Mouse (Mus musculus) hematopoietic stem cell, adult 5-6 weeks (primary cell): Measurements from ENCODE around the gene Slc25a19. TPM values are rescaled to one million over a fixed set of nuclear protein-coding genes. Genes with fewer than 3 reads are reported as not detected.

Experiments
- ATAC-seq, 2 experiments: fragments of 125-278 bp in 1 of 2; replicated peaks in 1 of 2; 2 replicates each; pipeline ENCODE4 v1.8.0; 2016 to 2017; ENCODE audit warnings: inconsistent platforms in 2 of 2, mild to moderate bottlenecking in 2 of 2, moderate number of reproducible peaks in 2 of 2, low read depth in 1 of 2, moderate TSS enrichment in 1 of 2; ENCODE audit not compliant: low FRiP score in 2 of 2, poor library complexity in 2 of 2, severe bottlenecking in 2 of 2, insufficient read depth in 1 of 2, low TSS enrichment in 1 of 2
- total RNA-seq: library from RNA; stranded (forward); fragments of 172-1452, 232-1000 nt; gene quantifications from 2 replicates; pipeline ENCODE4 v1.2.3, GENCODE M21; 2017

Gene Slc25a19
- total RNA-seq, 1 experiment from 2014 or later, result 33.8 TPM

GRCm38 (mm10) chr11:115584376-115585073 lies 43.6 kb downstream of the Slc25a19 start:
- ATAC-seq, result no peak

GRCm38 (mm10) chr11:115582913-115583606 lies 45.0 kb downstream of the Slc25a19 start:
- ATAC-seq, result no peak

DNA sequence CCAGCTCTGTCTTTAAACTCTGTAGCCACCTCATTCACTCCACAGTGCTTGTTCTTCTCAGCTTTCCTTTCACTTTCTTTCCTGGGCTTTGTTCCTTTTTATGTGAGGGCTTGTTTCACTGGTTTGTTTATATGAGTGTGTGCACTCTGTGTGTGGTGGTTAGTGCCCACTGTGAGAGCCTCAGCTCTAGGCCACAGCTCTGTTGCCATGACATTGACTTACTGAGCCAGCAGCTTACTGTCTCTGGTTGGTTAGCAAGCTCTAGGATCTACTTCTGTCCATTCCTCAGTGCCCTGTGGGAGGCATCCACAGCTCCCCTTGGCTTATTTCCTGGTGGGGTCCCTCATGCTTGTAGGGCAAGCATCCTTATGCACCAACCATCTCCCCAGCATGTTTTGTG lies 49.0 kb downstream of the Slc25a19 start:
- ATAC-seq, result no peak

DNA sequence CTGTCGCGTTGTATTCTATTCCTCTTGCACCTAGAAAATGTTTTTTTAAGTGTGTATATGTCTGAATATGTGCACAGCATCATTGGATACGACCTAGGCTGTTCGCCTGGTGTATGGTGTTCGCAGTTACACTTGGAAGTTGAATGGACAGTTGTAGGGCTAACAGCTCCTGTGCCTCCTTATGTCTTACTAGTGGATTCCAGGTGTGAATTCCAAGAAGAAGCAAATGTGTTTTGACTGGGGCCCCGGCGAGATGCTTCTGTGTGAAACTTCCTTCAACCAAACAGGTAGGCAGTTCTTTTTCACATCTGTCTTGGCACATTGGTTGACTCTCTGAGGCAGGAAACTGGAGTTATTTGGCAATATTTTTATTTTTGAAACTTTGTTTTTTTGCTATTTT lies 63.1 kb downstream of the Slc25a19 start:
- no peak for ATAC-seq

Other genes starting within 250 kb of the Slc25a19 start
- gene Cdr2l, start 246.4 kb downstream of the Slc25a19 start, total RNA-seq, result 0.05 TPM in 1 of 2 replicates, not detected in the other
- gene Mrpl58, start 224.5 kb downstream of the Slc25a19 start, total RNA-seq, result 48.3 and 67.2 TPM in 2 replicates
- 507 and 778 TPM in 2 replicates for gene Atp5h, start 208.3 kb downstream of the Slc25a19 start, total RNA-seq
- gene Kctd2, start 208.2 kb downstream of the Slc25a19 start, total RNA-seq, result 15.0 and 22.1 TPM in 2 replicates
- not detected in 2 replicates for gene Trim80, start 187.8 kb downstream of the Slc25a19 start, total RNA-seq
- not detected in 2 replicates for gene Slc16a5, start 165.8 kb downstream of the Slc25a19 start, total RNA-seq
- 14.7 and 14.9 TPM in 2 replicates for gene Armc7, start 152.6 kb downstream of the Slc25a19 start, total RNA-seq
- gene Nt5c, start 136.4 kb downstream of the Slc25a19 start, total RNA-seq, result 62.3 and 99.8 TPM in 2 replicates
- gene Jpt1, start 113.9 kb downstream of the Slc25a19 start, total RNA-seq, result 122 and 126 TPM in 2 replicates
- gene Sumo2, start 92.0 kb downstream of the Slc25a19 start, total RNA-seq, result 501 and 618 TPM in 2 replicates
- 108 and 128 TPM in 2 replicates for gene Nup85, start 63.9 kb downstream of the Slc25a19 start, total RNA-seq
- 26.5 and 28.1 TPM in 2 replicates for gene Mrps7, start 24.4 kb downstream of the Slc25a19 start, total RNA-seq
- gene Gga3, start 24.2 kb downstream of the Slc25a19 start, total RNA-seq, result 26.3 and 39.2 TPM in 2 replicates
- gene Mif4gd, start 15.3 kb downstream of the Slc25a19 start, total RNA-seq, result 19.1 and 23.3 TPM in 2 replicates
- gene Grb2, start 80.3 kb upstream of the Slc25a19 start, total RNA-seq, result 38.1 and 93.3 TPM in 2 replicates
- 10.9 and 33.5 TPM in 2 replicates for gene Tmem94, start 137.1 kb upstream of the Slc25a19 start, total RNA-seq
- 3.7 and 5.0 TPM in 2 replicates for gene Caskin2, start 185.3 kb upstream of the Slc25a19 start, total RNA-seq
- gene Tsen54, start 186.4 kb upstream of the Slc25a19 start, total RNA-seq, result 23.5 and 28.7 TPM in 2 replicates
- gene Llgl2, start 195.8 kb upstream of the Slc25a19 start, total RNA-seq, result 5.9 and 6.5 TPM in 2 replicates
- 0.60 and 0.75 TPM in 2 replicates for gene Myo15b, start 230.1 kb upstream of the Slc25a19 start, total RNA-seq